Mouse (Mus musculus) testis, adult 2 months (tissue): ENCODE measurements around the gene Il15ra.

Experiments
- CTCF ChIP-seq: fragments of 200-500 bp; IDR thresholded peaks from 2 replicates; pipeline ENCODE4 v1.5.1; 2012; ENCODE audit warnings: low read depth, mild to moderate bottlenecking, inconsistent platforms, low read length, moderate library complexity; ENCODE audit not compliant: control insufficient read depth, insufficient read depth, insufficient replicate concordance
- POLR2A ChIP-seq: fragments of 200-500 bp; IDR thresholded peaks from 2 replicates; pipeline ENCODE4 v1.6.1; 2012; ENCODE audit warnings: low read depth, mild to moderate bottlenecking, inconsistent platforms, low read length, moderate library complexity; ENCODE audit not compliant: control insufficient read depth

- TF ChIP-seq POLR2A (no peak), CTCF (no peak)
Measured at GRCm38 (mm10) chr2:11699905-11700304, 5.2 kb upstream of the Il15ra start.
